ENCODE assay signal across 9 mouse cellular contexts in genomic region chr17:29603283-29603682, GRCm38 (mm10). TPM values are rescaled to one million over a fixed set of nuclear protein-coding genes. Genes with fewer than 3 reads are reported as not detected.
DNase-seq lines count a peak whose midpoint lies in the region; ATAC-seq and TF ChIP-seq lines count a peak whose summit lies in the region.
"Had no signal": no experiment of that assay in that cellular context is flagged by ENCODE, and none has a peak within 500 bp of the region (broad histone marks: within the 10 kb centered on the region; RNA-seq: fewer than 3 reads in every experiment).

No protein-coding gene starts in this region.

- 13% methylated on average over 6 of the region's 6 CpGs for WGBS in lung, postnatal 0 days

- no peak for TF ChIP-seq EP300 in lung, postnatal 0 days (IDR thresholded peaks at IDR 0.05)

- H3K4me1 ChIP-seq in lung, postnatal 0 days (ENCODE audit: insufficient read depth, low read depth, low read length): no peaks in the 10 kb centered on the region; the same call in 1 of the 2 replicates

- no peaks in the 10 kb centered on the region for H3K27me3 ChIP-seq in lung, postnatal 0 days (replicated peaks; ENCODE audit: insufficient read depth, low read length)

- DNase-seq in ES-CJ7 (ENCODE audit: low read depth, low spot score): peak; percentile 68
- DNase-seq in adrenal gland, adult 8-10 months: peak; percentile 55
- peak; percentile 88 for DNase-seq in embryo, embryonic 10.5 days (ENCODE audit: low spot score)
- DNase-seq in gastrocnemius, postnatal 36 days: peak; percentile 69
- DNase-seq in layer of hippocampus, adult 11-12 months (ENCODE audit: low spot score): peak; percentile 80
- DNase-seq in lung, postnatal 0 days (ENCODE audit: low spot score): peak; percentile 86
- DNase-seq in right cerebral cortex, adult 2 months (ENCODE audit: low spot score in 2 of 2): peak; percentile 88 to 89
- peak; percentile 70 for DNase-seq in yolk sac, embryonic 10.5 days (ENCODE audit: low spot score)

- no peaks in the 10 kb centered on the region for H3K9me3 ChIP-seq in lung, postnatal 0 days (ENCODE audit: low read length)

- intact Hi-C loops in gastrocnemius, postnatal 36 days (cut with DNase I): loop anchor here (5.0 kb wide), 1 partner anchor 169 kb away; no protein-coding TSS in a partner anchor

- ATAC-seq in lung, postnatal 0 days: 0 out of 2 replicates have a peak, but pooled peaks have one; percentile 34

- H3K4me2 ChIP-seq in lung, postnatal 0 days (replicated peaks; ENCODE audit: low read depth, low read length): no peak overlapping the region

- peak; percentile 94 for TF ChIP-seq CTCF in lung, postnatal 0 days (IDR thresholded peaks at IDR 0.05)

- H3K4me3 ChIP-seq in lung, postnatal 0 days (ENCODE audit: low read depth, low read length): no peak overlapping the region

- no peak overlapping the region for H3K27ac ChIP-seq in lung, postnatal 0 days (ENCODE audit: low read length)

- H3K36me3 ChIP-seq in lung, postnatal 0 days (ENCODE audit: insufficient read depth, low read length): 0 out of 2 replicates have a peak, but pooled peaks cover 9% of the 10 kb centered on the region

- H3K9ac ChIP-seq in lung, postnatal 0 days (replicated peaks; ENCODE audit: low read depth): no peak overlapping the region

RNA-seq across cellular contexts. Expression of gene Rnf8, which starts 11.3 kb away (rescaled TPM):
- total RNA-seq in adrenal gland, adult 8-10 months (2022): 10 to 100 TPM; 49.0 to 66.1 (median 57.1) TPM
- total RNA-seq in gastrocnemius, postnatal 36 days (2021): 10 to 100 TPM; 17.9 to 22.4 TPM
- polyA plus RNA-seq in lung, postnatal 0 days (2015; fragmentation: Nextera tagmentation; extraction: Ambion mirVana): 43.3 and 43.7 TPM in 2 replicates

RNA-seq across cellular contexts. Expression of gene Gm28043, which starts 11.4 kb away (rescaled TPM):
- 1 to 10 TPM; 3.1 to 8.1 (median 5.0) TPM for total RNA-seq in adrenal gland, adult 8-10 months (2022)
- 1 to 10 TPM in 1 of 2 experiments, under 1 TPM in 1; 0.84 to 1.7 TPM for total RNA-seq in gastrocnemius, postnatal 36 days (2021)
- 0.99 and 1.6 TPM in 2 replicates for polyA plus RNA-seq in lung, postnatal 0 days (2015; fragmentation: Nextera tagmentation; extraction: Ambion mirVana)

RNA-seq across cellular contexts. Expression of gene Tmem217, which starts 51.1 kb away (rescaled TPM):
- total RNA-seq in adrenal gland, adult 8-10 months (2022): under 1 TPM in 1 of 4 experiments, not detected in 3; 0.26 TPM
- not detected for total RNA-seq in gastrocnemius, postnatal 36 days (2021)
- 0.31 and 0.76 TPM in 2 replicates for polyA plus RNA-seq in lung, postnatal 0 days (2015; fragmentation: Nextera tagmentation; extraction: Ambion mirVana)
- total RNA-seq: left cerebral cortex, adult 8-10 months had no signal

RNA-seq across cellular contexts. Expression of gene Tbc1d22b, which starts 53.7 kb away (rescaled TPM):
- total RNA-seq in adrenal gland, adult 8-10 months (2022): 10 to 100 TPM; 23.9 to 40.4 (median 32.0) TPM
- 1 to 10 TPM; 7.3 to 9.1 TPM for total RNA-seq in gastrocnemius, postnatal 36 days (2021)
- polyA plus RNA-seq in lung, postnatal 0 days (2015; fragmentation: Nextera tagmentation; extraction: Ambion mirVana): 5.9 and 6.7 TPM in 2 replicates

RNA-seq across cellular contexts. Expression of gene Gm17657, which starts 53.8 kb away (rescaled TPM):
- total RNA-seq in adrenal gland, adult 8-10 months (2022): not detected
- total RNA-seq in gastrocnemius, postnatal 36 days (2021): not detected
- not detected in 2 replicates for polyA plus RNA-seq in lung, postnatal 0 days (2015; fragmentation: Nextera tagmentation; extraction: Ambion mirVana)
- total RNA-seq: left cerebral cortex, adult 8-10 months had no signal
